Mouse (Mus musculus): Measurements from ENCODE around the gene Adgrf5.

- no peak for TF ChIP-seq GATA1 (IDR thresholded peaks at IDR 0.05; ENCODE audit: borderline replicate concordance, low read length)
- TF ChIP-seq FLI1 (IDR thresholded peaks at IDR 0.05; ENCODE audit: low read length), result no peak
Observed at GRCm38 (mm10) chr17:43459737-43460230, 99.5 kb downstream of the Adgrf5 start.

All from megakaryocyte, embryonic 14.5 days (primary cell).